Mouse (Mus musculus) thymus, adult 2 months (tissue): ENCODE results near the gene 4921511C20Rik. TPM values are rescaled to one million over a fixed set of nuclear protein-coding genes. Genes with fewer than 3 reads are reported as not detected.

Source experiments
- DNase-seq: peaks from one replicate; pipeline ENCODE4 v3.0.0; 2021
- H3K27ac ChIP-seq: fragments of 200-500 bp; 2 replicates; pipeline ENCODE4 v1.5.1; 2012; ENCODE audit warnings: low read length, control low read depth; ENCODE audit not compliant: control insufficient read depth, insufficient read depth
- H3K27me3 ChIP-seq: fragments of 200-500 bp; 2 replicates; pipeline ENCODE4 v1.6.1; 2012; ENCODE audit warnings: mild to moderate bottlenecking, low read length, moderate library complexity, mixed read lengths; ENCODE audit not compliant: control insufficient read depth, insufficient read depth
- H3K36me3 ChIP-seq: fragments of 200-500 bp; 2 replicates; pipeline ENCODE4 v1.6.1; 2012; ENCODE audit warnings: mild to moderate bottlenecking, low read length, moderate library complexity; ENCODE audit not compliant: control insufficient read depth, insufficient read depth
- H3K4me1 ChIP-seq: fragments of 200-500 bp; replicated peaks from 2 replicates; pipeline ENCODE4 v1.6.1; 2012; ENCODE audit warnings: low read length; ENCODE audit not compliant: control insufficient read depth, insufficient read depth
- H3K4me3 ChIP-seq: fragments of 200-500 bp; 2 replicates; pipeline ENCODE4 v1.5.1; 2012; ENCODE audit warnings: mild to moderate bottlenecking, low read length, control low read depth, moderate library complexity; ENCODE audit not compliant: control insufficient read depth, insufficient read depth
- CTCF ChIP-seq: fragments of 200-500 bp; IDR thresholded peaks from 2 replicates; pipeline ENCODE4 v1.5.1; 2012; ENCODE audit warnings: mild to moderate bottlenecking, control low read depth, low read length, moderate library complexity, borderline replicate concordance; ENCODE audit not compliant: control insufficient read depth, poor library complexity, insufficient read depth; ENCODE audit errors: extremely low read depth
- POLR2A ChIP-seq: fragments of 200-500 bp; IDR thresholded peaks from 2 replicates; pipeline ENCODE4 v1.6.1; 2012; ENCODE audit warnings: mild to moderate bottlenecking, low read length, control low read depth, moderate library complexity; ENCODE audit not compliant: control insufficient read depth, poor library complexity, insufficient read depth; ENCODE audit errors: extremely low read depth
- WGBS: fragments of 180-500 bp; shearing (Covaris S2); methylation state at CpG from one replicate; pipeline ENCODE4 v1.1.7; 2018; 5-methylcytosine and 5-hydroxymethylcytosine counted together
- polyA plus RNA-seq: library from polyadenylated mRNA; depleted of rRNA; stranded (reverse); fragments of >200 nt; gene quantifications from 2 replicates; pipeline ENCODE4 v1.2.3, GENCODE M21; 2012; rRNA removed

Gene 4921511C20Rik
- polyA plus RNA-seq: not detected in 2 replicates

- Histone ChIP-seq H3K27ac (no peak within 1 kb of the TSS), H3K4me1 (no peaks in the 10 kb centered on the region), H3K27me3 (no peaks in the 10 kb centered on the region), H3K4me3 (no peak within 1 kb of the TSS), H3K36me3 (no peaks in the 10 kb centered on the region)
- WGBS: 92% methylated on average over 2 of the region's 2 CpGs
- DNase-seq: no peak
- no peak for TF ChIP-seq CTCF
- TF ChIP-seq POLR2A: no peak
These were observed at the start of gene 4921511C20Rik for GRCm38 (mm10) chrX:127393993-127394392. TSS of gene 4921511C20Rik (plus strand) at chrX:127394293.
